Mouse (Mus musculus): ENCODE results near the gene Defb45. TPM values are rescaled to one million over a fixed set of nuclear protein-coding genes. Genes with fewer than 3 reads are reported as not detected.

Gene Defb45
- polyA plus RNA-seq, 1 experiment from 2014 or later = not detected

- H3K9me3 ChIP-seq (replicated peaks) = no peaks in the 10 kb centered on the region
- 4% methylated on average over 52 of the region's 59 CpGs for WGBS (ENCODE audit: insufficient replicate concordance)
- ATAC-seq (ENCODE audit: low read depth) = no peak
- DNase-seq = no peak
- H3K27me3 ChIP-seq = peaks cover 68% of the 10 kb centered on the region
- peaks cover 5% of the 10 kb centered on the region; the same call in 1 of the 2 replicates for H3K4me1 ChIP-seq (replicated peaks)
- H3K4me2 ChIP-seq = peak within 1 kb of the TSS; percentile 53
- H3K36me3 ChIP-seq = no peaks in the 10 kb centered on the region
- no peak within 1 kb of the TSS for H3K27ac ChIP-seq
- H3K9ac ChIP-seq = no peak within 1 kb of the TSS
- H3K4me3 ChIP-seq (replicated peaks) = peak within 1 kb of the TSS; percentile 40
These were observed 27.8 kb upstream of the Defb45 start, which contains the start of gene Rem1 for GRCm38 (mm10) chr2:152626774-152627591. Gene Rem1 (plus strand): TSS chr2:152626951.

DNA sequence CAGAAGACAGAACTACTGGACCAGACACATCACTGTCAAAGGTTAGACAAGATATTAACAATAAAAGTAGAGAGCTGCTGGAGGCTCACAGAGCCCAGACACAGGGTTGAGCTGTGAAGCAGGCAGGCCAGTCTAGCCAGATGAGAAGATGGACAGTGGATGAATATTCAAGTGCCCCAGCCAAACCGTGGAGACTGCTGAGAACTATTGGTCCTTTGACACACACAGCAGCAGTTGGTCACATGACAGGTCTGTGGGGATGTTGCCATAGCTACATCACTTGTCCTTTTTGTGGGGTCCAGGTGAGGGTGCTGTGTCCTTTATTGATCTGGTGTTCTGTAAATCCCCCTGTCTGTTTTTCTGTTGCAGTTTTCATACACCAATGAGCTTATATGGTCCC lies 26.1 kb upstream of the Defb45 start:
- H3K4me3 ChIP-seq (replicated peaks) = no peak overlapping the region
- peaks cover 68% of the 10 kb centered on the region for H3K27me3 ChIP-seq
- WGBS (ENCODE audit: insufficient replicate concordance) = 14% methylated on average over 1 of the region's 1 CpGs
- no peak overlapping the region for H3K27ac ChIP-seq
- H3K4me2 ChIP-seq = no peak overlapping the region
- H3K9ac ChIP-seq = no peak overlapping the region
- H3K9me3 ChIP-seq (replicated peaks) = no peaks in the 10 kb centered on the region
- DNase-seq (no peak), ATAC-seq (ENCODE audit: low read depth) (no peak)
- peaks cover 5% of the 10 kb centered on the region; the same call in 1 of the 2 replicates for H3K4me1 ChIP-seq (replicated peaks)
- H3K36me3 ChIP-seq = no peaks in the 10 kb centered on the region

- H3K9ac ChIP-seq = no peak overlapping the region
- DNase-seq (no peak), ATAC-seq (ENCODE audit: low read depth) (no peak)
- peaks cover 61% of the 10 kb centered on the region for H3K27me3 ChIP-seq
- no peaks in the 10 kb centered on the region for H3K9me3 ChIP-seq (replicated peaks)
- peaks cover 5% of the 10 kb centered on the region; the same call in 1 of the 2 replicates for H3K4me1 ChIP-seq (replicated peaks)
- no peaks in the 10 kb centered on the region for H3K36me3 ChIP-seq
- no peak overlapping the region for H3K4me2 ChIP-seq
- no peak overlapping the region for H3K4me3 ChIP-seq (replicated peaks)
- 57% methylated on average over 2 of the region's 2 CpGs for WGBS (ENCODE audit: insufficient replicate concordance)
- H3K27ac ChIP-seq = no peak overlapping the region
These were observed 25.4 kb upstream of the Defb45 start for GRCm38 (mm10) chr2:152624566-152624965.

DNA sequence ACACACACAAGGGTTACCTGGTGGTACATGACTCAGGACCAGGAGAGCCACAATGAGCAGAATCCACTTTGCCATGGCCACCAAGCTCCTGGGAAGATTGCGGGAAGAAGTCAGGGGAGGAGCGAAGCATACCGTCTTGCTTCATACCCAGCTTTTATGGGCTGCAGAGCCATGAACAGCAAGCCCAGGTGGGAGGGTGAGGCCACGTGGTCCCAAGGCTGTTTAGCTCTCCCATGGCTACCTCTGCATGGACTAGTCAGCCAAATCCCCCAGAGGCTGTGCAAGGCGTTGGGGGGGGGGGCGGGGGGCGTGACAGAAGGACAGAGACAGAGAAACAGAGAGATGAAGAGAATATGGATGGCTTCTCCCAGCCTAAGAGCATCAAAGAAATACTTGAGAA lies 23.8 kb upstream of the Defb45 start, which contains the start of gene Defb25:
TSS of gene Defb25 (minus strand) at position 101 of the 400 bp plus-strand sequence.
- Histone ChIP-seq H3K27ac (no peak within 1 kb of the TSS), H3K9me3 (replicated peaks) (no peaks in the 10 kb centered on the region), H3K27me3 (peaks cover 45% of the 10 kb centered on the region), H3K4me2 (no peak within 1 kb of the TSS), H3K4me1 (replicated peaks) (peaks cover 5% of the 10 kb centered on the region; the same call in 1 of the 2 replicates), H3K9ac (no peak within 1 kb of the TSS), H3K4me3 (replicated peaks) (no peak within 1 kb of the TSS), H3K36me3 (no peaks in the 10 kb centered on the region)
- DNase-seq = no peak
- no peak for ATAC-seq (ENCODE audit: low read depth)
- 68% methylated on average over 7 of the region's 7 CpGs for WGBS (ENCODE audit: insufficient replicate concordance)

DNA sequence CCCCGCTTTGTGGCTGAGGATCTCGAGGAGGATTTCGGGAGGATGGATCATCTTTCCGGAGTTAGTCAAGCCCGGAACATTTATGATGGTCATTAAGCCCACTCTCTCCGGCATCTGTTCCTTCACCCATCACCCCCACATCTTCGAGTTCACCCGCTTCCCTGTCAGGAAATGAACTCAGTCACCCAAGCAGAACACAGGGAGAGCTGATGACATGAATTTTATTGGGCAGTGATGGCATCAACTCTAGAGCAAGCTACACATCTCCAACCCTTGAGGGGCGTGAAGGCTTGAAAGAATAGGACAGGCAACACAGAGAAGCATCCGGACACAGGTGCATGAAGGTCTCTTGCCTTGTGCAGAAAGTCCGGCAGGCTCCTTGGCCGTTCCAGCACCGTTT lies 23.0 kb upstream of the Defb45 start:
- H3K27me3 ChIP-seq = peaks cover 37% of the 10 kb centered on the region
- WGBS (ENCODE audit: insufficient replicate concordance) = 55% methylated on average over 13 of the region's 13 CpGs

DNA sequence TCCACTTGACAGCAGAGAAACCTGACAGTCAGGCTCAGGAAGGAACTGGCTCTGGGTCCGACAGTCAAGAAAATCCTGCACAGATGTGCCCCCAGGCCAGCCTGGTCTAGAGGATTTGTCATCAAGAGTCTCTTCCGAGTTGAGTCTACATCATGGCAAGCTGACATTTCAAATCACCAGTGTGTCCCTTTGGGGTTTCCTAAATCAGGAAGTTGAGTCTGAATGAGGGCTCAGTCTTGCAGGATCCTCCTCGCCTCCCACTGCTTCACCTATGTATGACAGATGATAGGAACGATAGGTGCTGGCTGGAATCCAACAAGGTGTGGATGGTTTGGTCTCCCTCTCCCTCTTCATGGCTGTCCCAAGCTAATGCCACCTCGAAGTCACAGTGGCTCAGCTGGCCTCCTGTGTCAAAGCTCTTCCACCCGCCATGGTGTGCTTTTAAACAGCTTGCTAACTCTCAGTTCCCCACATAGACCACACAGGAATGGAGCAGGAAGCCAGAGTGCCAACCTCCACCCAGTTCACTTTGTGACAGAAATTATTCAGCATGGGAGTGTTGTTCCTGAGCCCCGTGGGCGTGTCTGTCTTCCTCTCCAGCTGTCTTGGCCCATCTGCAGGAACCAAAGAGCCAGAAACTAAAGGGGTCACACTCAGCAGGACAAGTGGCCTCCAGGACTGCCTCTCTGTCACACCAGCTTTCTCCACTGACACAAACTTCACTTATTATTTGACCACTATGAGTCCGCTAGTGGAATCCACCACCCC lies 21.4 kb upstream of the Defb45 start:
- H3K9ac ChIP-seq = no peak overlapping the region
- H3K9me3 ChIP-seq (replicated peaks) = no peaks in the 10 kb centered on the region
- H3K27ac ChIP-seq = no peak overlapping the region
- H3K4me3 ChIP-seq (replicated peaks) = no peak overlapping the region
- H3K27me3 ChIP-seq = peaks cover 21% of the 10 kb centered on the region
- H3K4me2 ChIP-seq = no peak overlapping the region
- ATAC-seq (ENCODE audit: low read depth) (no peak), DNase-seq (no peak)
- 40% methylated on average over 9 of the region's 9 CpGs for WGBS (ENCODE audit: insufficient replicate concordance)
- H3K4me1 ChIP-seq (replicated peaks) = no peaks in the 10 kb centered on the region
- H3K36me3 ChIP-seq = no peaks in the 10 kb centered on the region

More for the DNA sequence above, 23.0 kb upstream of the Defb45 start:
- DNase-seq = no peak
- H3K4me3 ChIP-seq (replicated peaks) = no peak overlapping the region
- H3K4me2 ChIP-seq = no peak overlapping the region
- no peak for ATAC-seq (ENCODE audit: low read depth)
- no peaks in the 10 kb centered on the region for H3K9me3 ChIP-seq (replicated peaks)
- H3K27ac ChIP-seq = no peak overlapping the region
- H3K36me3 ChIP-seq = no peaks in the 10 kb centered on the region
- no peak overlapping the region for H3K9ac ChIP-seq
- peaks cover 5% of the 10 kb centered on the region; the same call in 1 of the 2 replicates for H3K4me1 ChIP-seq (replicated peaks)

GRCm38 (mm10) chr2:152617374-152617773 lies 18.2 kb upstream of the Defb45 start:
- 44% methylated on average over 5 of the region's 5 CpGs for WGBS (ENCODE audit: insufficient replicate concordance)
- Histone ChIP-seq H3K27ac (no peak overlapping the region), H3K4me1 (replicated peaks) (no peaks in the 10 kb centered on the region), H3K9ac (no peak overlapping the region), H3K27me3 (0 out of 2 replicates have a peak, but pooled peaks cover 3% of the 10 kb centered on the region), H3K4me3 (replicated peaks) (no peak overlapping the region), H3K36me3 (no peaks in the 10 kb centered on the region), H3K9me3 (replicated peaks) (no peaks in the 10 kb centered on the region), H3K4me2 (no peak overlapping the region)
- ATAC-seq (ENCODE audit: low read depth) = no peak
- no peak for DNase-seq

DNA sequence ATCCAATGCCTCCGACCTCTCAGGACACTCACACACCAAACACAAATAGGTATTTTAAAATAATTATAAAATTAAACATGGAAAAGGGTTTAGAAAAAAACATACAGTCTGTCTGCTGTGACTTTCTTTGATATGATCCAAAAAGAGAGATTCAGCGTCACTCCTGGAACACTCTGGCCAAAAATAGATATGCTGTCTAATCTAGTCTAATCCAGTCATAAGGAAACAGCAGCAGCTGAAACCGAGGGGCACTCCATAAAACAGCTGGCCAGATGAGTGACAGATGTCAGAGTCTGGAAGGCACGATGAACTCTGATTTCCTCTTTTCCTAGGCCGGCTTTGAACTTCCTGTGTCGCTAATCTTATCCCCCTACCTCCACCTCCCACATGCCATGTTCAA lies 17.3 kb upstream of the Defb45 start:
- ATAC-seq (ENCODE audit: low read depth) (no peak), DNase-seq (no peak)
- no peak overlapping the region for H3K9ac ChIP-seq
- no peaks in the 10 kb centered on the region for H3K4me1 ChIP-seq (replicated peaks)
- H3K27me3 ChIP-seq = no peaks in the 10 kb centered on the region
- no peak overlapping the region for H3K4me3 ChIP-seq (replicated peaks)
- H3K4me2 ChIP-seq = no peak overlapping the region
- no peaks in the 10 kb centered on the region for H3K36me3 ChIP-seq
- no peak overlapping the region for H3K27ac ChIP-seq
- H3K9me3 ChIP-seq (replicated peaks) = no peaks in the 10 kb centered on the region
- WGBS (ENCODE audit: insufficient replicate concordance) = 21% methylated on average over 6 of the region's 6 CpGs

GRCm38 (mm10) chr2:152615563-152615962 lies 16.4 kb upstream of the Defb45 start:
- Histone ChIP-seq H3K4me1 (replicated peaks) (no peaks in the 10 kb centered on the region), H3K27me3 (no peaks in the 10 kb centered on the region), H3K4me2 (no peak overlapping the region), H3K9ac (no peak overlapping the region), H3K36me3 (no peaks in the 10 kb centered on the region), H3K4me3 (replicated peaks) (no peak overlapping the region), H3K27ac (no peak overlapping the region), H3K9me3 (replicated peaks) (no peaks in the 10 kb centered on the region)
- WGBS (ENCODE audit: insufficient replicate concordance) = 8% methylated on average over 7 of the region's 7 CpGs
- DNase-seq (peak; percentile 10), ATAC-seq (ENCODE audit: low read depth) (no peak)

GRCm38 (mm10) chr2:152612193-152612592 lies 13.0 kb upstream of the Defb45 start:
- H3K27me3 ChIP-seq = no peaks in the 10 kb centered on the region
- WGBS (ENCODE audit: insufficient replicate concordance) = 36% methylated on average over 8 of the region's 8 CpGs

GRCm38 (mm10) chr2:152608719-152609118 lies 9.5 kb upstream of the Defb45 start:
- Histone ChIP-seq H3K9ac (no peak overlapping the region), H3K4me3 (replicated peaks) (no peak overlapping the region), H3K9me3 (replicated peaks) (no peaks in the 10 kb centered on the region), H3K27ac (no peak overlapping the region), H3K27me3 (no peaks in the 10 kb centered on the region), H3K4me2 (no peak overlapping the region), H3K36me3 (no peaks in the 10 kb centered on the region), H3K4me1 (replicated peaks) (no peaks in the 10 kb centered on the region)
- no peak for DNase-seq
- 64% methylated on average over 1 of the region's 1 CpGs for WGBS (ENCODE audit: insufficient replicate concordance)
- no peak for ATAC-seq (ENCODE audit: low read depth)

More at GRCm38 (mm10) chr2:152612193-152612592, 13.0 kb upstream of the Defb45 start:
- H3K9me3 ChIP-seq (replicated peaks) = no peaks in the 10 kb centered on the region
- H3K9ac ChIP-seq = no peak overlapping the region
- H3K36me3 ChIP-seq = no peaks in the 10 kb centered on the region
- H3K4me1 ChIP-seq (replicated peaks) = no peaks in the 10 kb centered on the region
- H3K4me3 ChIP-seq (replicated peaks) = no peak overlapping the region
- ATAC-seq (ENCODE audit: low read depth) (no peak), DNase-seq (no peak)
- H3K4me2 ChIP-seq = no peak overlapping the region
- H3K27ac ChIP-seq = no peak overlapping the region

Data from liver, embryonic 13.5 days (tissue).